Mouse (Mus musculus) WW6 (cell line): ENCODE data around the gene Fut1.
A peak's percentile ranks its signal among the peaks of the same experiment; 100 is the strongest.
"Not testable (repeated sequence)": the region's sequence is repeated elsewhere in the genome, so short reads cannot be mapped to it uniquely, and the experiment has no call there.

Source experiments
- DNase-seq: peaks from one replicate; pipeline ENCODE4 v3.0.0-alpha.2; 2013; ENCODE audit warnings: low read depth, low spot score

Fut1 gene

GRCm38 (mm10) chr7:45638623-45639401 lies 21.7 kb downstream of the Fut1 start:
- DNase-seq: peak; percentile 94

GRCm38 (mm10) chr7:45639561-45640027 lies 22.5 kb downstream of the Fut1 start, which contains the start of gene Mamstr:
Gene Mamstr, plus strand, starts transcription at chr7:45639977.
- no peak for DNase-seq

DNA sequence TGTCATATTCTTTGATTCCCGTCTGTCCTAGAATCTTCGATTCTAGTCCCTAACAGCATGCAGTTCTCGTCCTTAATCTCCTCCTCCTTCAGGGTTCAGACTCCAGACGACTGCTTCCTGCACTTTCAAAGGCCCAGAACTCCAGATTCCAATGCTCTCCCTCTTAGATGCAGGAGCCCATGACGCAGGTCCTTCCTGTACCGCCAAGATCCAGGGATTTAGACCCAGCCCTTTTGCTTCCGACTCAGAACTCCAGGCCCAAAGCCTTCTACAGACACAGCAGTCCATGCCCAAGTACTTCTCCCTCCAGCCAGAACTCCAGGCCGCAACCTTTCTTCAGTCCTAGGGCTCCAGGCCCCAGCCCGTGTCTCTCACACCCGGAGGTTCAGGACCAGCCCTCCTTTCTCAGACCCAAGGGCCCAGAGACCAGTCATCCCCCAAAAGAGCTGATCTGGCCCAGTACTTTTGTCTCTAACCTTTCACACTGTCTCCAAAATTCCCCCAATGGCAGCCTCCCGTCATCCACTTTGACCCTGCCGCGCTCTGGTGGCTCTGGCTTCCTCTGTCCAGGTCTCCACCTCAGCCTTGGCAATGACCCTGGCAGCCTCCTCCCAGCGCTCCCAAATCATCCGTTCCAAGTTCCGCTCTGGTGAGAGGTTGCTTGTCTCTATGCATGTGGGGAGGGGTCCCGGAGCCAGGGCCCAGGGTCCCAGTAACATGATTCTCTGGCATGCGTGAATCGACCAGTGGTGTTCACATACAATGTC lies 23.3 kb downstream of the Fut1 start:
- DNase-seq: no peak

GRCm38 (mm10) chr7:45641391-45642040 lies 24.4 kb downstream of the Fut1 start:
- no peak for DNase-seq

DNA sequence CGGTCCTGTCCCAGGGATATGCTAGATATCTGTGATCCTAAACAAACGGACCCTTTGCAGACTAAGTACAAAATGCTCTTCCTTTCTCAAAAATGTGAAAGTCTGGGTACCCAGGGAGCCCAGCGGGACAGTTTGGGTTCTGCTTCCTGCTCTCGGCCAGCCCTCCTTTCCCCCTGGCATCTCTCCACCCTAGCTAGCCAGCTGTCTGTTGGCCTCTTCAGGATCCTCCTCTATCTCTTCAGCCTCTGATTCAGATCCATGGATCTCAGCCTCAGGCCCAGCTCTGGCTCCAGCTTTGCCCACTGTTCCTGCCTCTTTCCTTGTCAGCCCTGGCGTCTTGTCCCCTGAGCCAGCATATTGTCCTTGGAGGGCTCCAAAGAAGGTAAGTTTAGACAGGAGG lies 25.0 kb downstream of the Fut1 start:
- DNase-seq: no peak

GRCm38 (mm10) chr7:45642503-45643255 lies 25.6 kb downstream of the Fut1 start:
- no peak for DNase-seq

DNA sequence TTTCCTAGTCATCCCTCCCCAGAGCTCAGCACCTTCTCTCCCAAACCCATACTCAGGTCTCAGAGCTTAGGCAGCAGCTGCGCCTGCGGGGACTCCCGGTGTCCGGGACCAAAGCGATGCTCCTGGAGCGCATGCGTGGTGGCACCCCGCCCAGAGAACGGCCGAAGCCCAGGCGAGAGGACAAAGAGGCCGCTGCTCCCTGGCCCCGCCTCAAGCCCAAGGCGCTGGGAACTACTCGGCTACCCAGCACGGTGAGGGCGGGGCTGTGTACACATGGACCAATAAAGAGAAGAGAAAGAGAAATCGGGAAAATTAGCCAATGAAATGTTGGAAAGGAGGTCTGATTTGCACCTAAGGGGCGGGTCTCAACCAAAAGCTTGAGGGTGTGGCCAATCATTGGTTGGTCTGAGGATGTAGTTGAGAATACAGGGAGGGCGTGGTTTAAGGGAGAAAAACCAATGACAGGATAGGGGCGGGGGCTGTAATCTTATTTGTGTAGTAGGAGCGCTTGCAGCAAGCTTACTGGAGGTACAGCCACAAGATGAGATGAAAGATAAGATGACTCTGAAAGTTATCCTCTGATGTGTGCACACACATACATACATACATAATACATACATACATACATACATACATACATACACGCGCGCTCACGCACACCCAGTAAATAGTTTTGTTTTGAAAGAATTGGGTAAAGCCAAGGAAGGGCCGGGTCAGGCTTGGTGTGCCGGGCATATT lies 26.5 kb downstream of the Fut1 start:
- DNase-seq: peak; percentile 94

DNA sequence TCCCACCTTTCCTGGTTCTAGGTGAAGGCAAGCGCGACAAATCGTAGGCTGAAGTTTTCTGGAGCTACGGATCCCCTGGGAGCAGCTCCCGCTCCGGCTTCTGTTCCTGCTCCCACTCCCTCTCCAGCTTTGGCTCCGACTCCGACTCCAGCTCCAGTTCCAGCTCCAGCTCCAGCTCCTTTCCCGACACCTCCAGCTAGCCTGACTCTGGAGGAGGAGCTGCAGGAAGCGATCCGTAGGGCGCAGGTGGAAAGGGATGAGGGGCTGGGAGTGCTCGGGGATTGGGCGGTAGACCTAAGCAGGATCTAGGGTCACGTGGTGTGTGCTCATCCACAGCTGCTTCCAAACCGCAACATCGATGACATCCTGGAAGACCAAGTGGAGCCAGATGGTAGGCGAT lies 27.1 kb downstream of the Fut1 start:
- DNase-seq: no peak

DNA sequence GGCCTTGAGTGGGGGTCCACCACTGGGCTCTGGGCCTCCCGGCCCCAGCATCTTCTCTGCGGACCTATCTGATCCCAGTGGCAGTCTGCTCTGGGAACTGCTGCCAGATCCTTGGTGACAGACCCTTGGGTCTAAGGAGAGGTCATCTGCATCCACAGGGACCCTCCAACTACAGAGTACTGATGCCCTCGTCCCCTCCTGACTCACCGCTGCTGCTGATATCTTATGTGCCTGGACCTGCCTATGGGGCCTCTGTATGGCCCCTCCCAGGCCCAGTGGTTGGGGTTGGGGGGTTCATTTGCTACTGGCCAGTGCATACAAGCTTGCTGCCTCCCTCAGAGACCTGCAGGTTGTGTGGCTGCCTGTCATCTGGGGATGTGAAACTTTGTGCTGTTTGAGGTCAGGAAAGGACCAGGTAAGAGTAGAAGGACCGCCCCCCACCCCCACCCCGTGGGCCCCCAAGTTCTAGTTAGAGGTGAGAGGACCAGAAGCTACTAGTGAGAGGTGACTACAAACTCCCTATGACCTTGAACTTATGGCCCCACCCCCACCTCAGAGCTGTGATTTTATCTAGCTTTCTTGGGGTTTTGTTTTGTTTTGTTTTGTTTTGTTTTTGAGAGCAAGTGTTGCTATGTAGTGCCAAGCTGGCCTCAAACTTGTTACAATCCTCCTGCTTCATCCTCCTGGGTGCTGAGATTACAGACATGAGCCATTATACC lies 27.9 kb downstream of the Fut1 start:
- DNase-seq: no peak

- no peak for DNase-seq
Observed at GRCm38 (mm10) chr7:45645591-45645971, 28.5 kb downstream of the Fut1 start.

DNA sequence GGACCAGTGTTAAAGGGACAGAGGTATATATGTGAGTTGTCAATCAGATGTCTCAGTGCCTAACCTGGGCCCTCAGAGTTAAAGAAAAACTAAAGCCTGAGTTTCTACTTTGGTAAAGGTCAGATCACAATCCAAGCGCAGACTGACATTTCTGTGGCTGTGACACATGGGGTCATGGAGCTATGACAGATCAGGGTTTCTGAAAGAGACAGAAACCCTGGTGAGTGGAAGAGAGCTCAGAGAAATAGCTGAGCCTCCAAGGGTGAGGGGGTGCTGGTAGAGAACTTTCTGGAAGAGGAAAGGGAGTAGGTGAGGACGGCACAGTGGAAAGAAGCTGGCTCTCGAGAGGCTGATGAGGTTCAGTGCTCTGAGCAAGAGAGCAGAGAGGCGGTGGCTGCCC lies 29.6 kb downstream of the Fut1 start:
- DNase-seq: no peak

DNA sequence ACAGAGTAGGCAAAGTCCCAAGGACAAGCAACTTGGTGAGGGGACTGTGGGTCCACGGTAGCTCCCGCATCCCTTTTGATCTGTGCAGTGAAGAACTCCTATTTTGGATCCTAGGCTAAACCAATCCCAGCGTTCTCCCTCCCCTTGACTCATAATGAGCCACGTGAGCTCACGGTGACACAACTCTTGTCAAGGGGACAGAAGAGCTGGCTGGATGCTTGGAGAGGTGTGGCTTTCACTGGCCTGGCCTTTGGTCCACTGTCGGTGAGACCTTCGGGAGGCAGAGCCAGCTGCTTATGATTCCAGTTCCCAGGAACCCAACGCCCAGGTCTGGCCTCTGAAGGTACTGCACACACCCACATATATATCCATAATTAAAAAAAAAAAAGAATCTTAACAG lies 32.3 kb downstream of the Fut1 start:
- no peak for DNase-seq

DNA sequence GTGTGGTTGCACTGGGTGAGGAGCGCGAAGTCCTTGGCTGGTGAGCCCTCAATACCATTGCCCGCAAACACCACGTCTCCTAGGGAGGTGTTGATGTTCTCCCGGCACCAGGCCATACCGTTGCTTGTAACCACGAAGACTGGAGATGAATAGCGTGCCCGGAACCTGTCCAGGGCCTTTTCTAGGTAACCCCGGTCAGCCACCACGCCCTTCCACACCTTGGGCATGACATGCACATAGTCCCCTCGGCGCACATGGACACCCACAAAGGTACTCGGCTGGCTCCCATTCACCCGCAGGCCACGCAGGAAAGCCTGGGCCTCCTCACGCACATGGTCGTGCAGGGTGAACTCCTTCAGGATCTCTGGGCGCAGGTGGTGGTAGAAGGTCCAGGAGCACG lies 33.4 kb downstream of the Fut1 start:
- not testable (repeated sequence) for DNase-seq

- peak; percentile 57 for DNase-seq
Observed at GRCm38 (mm10) chr7:45654424-45655047, 37.4 kb downstream of the Fut1 start.

- DNase-seq: no peak
Observed at GRCm38 (mm10) chr7:45660746-45661478, 43.8 kb downstream of the Fut1 start.

- DNase-seq: not testable (repeated sequence)
Observed at GRCm38 (mm10) chr7:45661702-45662101, 44.6 kb downstream of the Fut1 start.

DNA sequence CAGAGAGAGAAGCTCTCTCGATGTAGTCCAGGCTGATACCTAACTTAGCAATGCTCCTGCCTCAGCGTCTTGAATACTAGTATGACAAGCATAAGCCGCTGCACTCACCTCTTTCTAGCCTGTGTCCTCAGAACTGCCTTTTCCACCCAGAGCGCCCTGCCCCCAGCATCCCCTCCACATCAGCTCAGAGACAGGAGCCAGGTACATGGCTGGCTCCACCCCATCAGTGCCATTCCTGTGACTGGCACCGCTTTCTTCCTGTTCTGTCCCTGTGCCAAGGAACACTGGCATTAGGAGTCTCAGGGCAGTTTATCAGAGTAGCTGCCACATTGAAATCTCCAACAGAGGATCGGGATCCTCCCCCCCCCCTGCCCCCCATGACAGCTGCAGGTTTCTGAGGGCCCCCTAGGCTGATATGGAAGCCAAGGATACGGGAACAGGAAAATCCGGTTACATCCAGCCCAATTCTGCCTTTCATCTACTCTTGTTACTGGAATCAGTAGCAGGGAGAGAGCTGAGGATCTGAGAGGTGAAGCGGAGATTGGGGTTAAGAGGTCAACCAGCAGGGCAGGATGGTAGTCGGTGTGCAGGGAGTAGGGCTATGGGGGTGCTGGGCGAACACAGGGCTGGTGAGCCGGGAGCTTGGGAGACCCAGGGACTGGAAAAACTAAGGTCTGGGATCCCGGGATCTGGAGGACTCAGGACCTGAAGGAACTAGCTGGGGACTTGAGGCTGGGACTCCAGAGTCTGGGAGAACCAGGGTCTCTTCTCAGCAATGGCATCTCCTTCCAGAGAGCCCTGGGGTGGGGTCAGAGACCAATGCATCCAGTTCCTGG lies 48.4 kb downstream of the Fut1 start:
- DNase-seq: no peak

- no peak for DNase-seq
Observed at GRCm38 (mm10) chr7:45666161-45666560, 49.1 kb downstream of the Fut1 start, which contains the start of gene Fut2. Gene Fut2, minus strand, starts transcription at chr7:45666394.
